8 mouse cellular contexts compared by ENCODE assay signal in the genomic region with DNA sequence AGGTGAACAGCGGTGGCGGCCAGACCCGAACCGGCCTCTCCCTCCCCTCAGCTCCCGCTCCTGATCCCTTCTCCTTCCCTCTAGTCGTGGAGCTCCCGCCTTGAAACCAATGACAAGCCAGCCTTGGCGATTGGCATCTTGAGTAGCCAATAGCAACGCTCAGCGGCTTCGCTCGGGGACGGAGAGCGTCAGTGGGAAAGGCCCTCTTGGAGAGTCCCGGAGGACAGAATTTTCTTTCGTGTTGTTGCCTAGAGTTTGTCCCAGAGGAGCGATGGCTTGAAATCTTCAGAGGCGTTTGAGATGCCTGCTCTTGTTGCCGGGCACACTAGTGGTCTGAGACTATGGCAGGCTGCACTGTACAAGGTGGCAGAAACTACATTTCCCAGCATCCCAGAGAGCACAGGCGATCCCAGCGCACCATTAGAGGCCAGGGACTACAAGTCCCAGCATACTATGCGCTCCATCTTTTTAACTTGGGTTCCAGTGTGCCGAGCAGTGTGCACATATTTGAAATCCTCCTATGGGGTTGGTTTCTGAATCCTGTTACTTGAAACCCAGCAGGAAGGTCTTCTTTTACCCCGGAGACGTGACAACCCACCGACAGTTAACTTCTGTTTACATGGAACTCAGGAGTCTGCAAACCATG. TPM values are rescaled to one million over a fixed set of nuclear protein-coding genes. Genes with fewer than 3 reads are reported as not detected.
DNase-seq lines count a peak whose midpoint lies in the region; ATAC-seq and TF ChIP-seq lines count a peak whose summit lies in the region.

A gene (minus strand): TSS at position 179 of the 646 bp plus-strand sequence.
A gene (plus strand): TSS at position 454 of the 646 bp plus-strand sequence.

- WGBS in embryonic facial prominence, embryonic 14.5 days: under 1% methylated on average over 26 of the region's 26 CpGs
- WGBS in heart, adult 2 months: under 1% methylated on average over 26 of the region's 26 CpGs
- 1% methylated on average over 26 of the region's 26 CpGs for WGBS in limb, embryonic 13.5 days
- 1% methylated on average over 25 of the region's 26 CpGs for WGBS in midbrain, embryonic 16.5 days

- ATAC-seq in embryonic facial prominence, embryonic 14.5 days (ENCODE audit: low read depth): peak; percentile 98
- peak; percentile 99 for ATAC-seq in limb, embryonic 13.5 days (ENCODE audit: low FRiP score, low read depth)
- ATAC-seq in midbrain, embryonic 16.5 days: peak; percentile 98

- intact Hi-C loops in heart, adult 2 months (cut with DNase I): loop anchor here (5.0 kb wide), 2 partner anchors 120 to 140 kb away; a partner anchor contains a TSS

- peak; percentile 65; the same call in 1 of the 2 replicates for TF ChIP-seq EP300 in heart, adult 2 months (IDR thresholded peaks at IDR 0.05; ENCODE audit: insufficient read depth, low read depth, low read length)

- TF ChIP-seq CTCF in heart, adult 2 months (IDR thresholded peaks at IDR 0.05): no peak

- H3K4me2 ChIP-seq in embryonic facial prominence, embryonic 14.5 days (ENCODE audit: low read depth, low read length): peak within 1 kb of the TSS; percentile 87
- peak within 1 kb of the TSS; percentile 76 for H3K4me2 ChIP-seq in limb, embryonic 13.5 days (replicated peaks)
- H3K4me2 ChIP-seq in midbrain, embryonic 16.5 days (ENCODE audit: low read length): peak within 1 kb of the TSS; percentile 69

- H3K9me3 ChIP-seq in embryonic facial prominence, embryonic 14.5 days (ENCODE audit: control insufficient read depth, low read length): no peaks in the 10 kb centered on the region
- no peaks in the 10 kb centered on the region for H3K9me3 ChIP-seq in limb, embryonic 13.5 days
- no peaks in the 10 kb centered on the region for H3K9me3 ChIP-seq in midbrain, embryonic 16.5 days (replicated peaks; ENCODE audit: control insufficient read depth, low read length, poor library complexity, severe bottlenecking)

- H3K79me2 ChIP-seq in heart, adult 2 months (replicated peaks; ENCODE audit: control insufficient read depth, insufficient read depth, low read length): peaks cover 4% of the 10 kb centered on the region

- H3K36me3 ChIP-seq in embryonic facial prominence, embryonic 14.5 days (ENCODE audit: control insufficient read depth, insufficient read depth, low read length): no peaks in the 10 kb centered on the region
- no peaks in the 10 kb centered on the region; the same call in 1 of the 2 replicates for H3K36me3 ChIP-seq in heart, adult 2 months (ENCODE audit: control insufficient read depth, insufficient read depth, low read length)
- H3K36me3 ChIP-seq in limb, embryonic 13.5 days: peaks cover 3% of the 10 kb centered on the region; the same call in 1 of the 2 replicates
- H3K36me3 ChIP-seq in midbrain, embryonic 16.5 days (ENCODE audit: control insufficient read depth, insufficient read depth, low read length): no peaks in the 10 kb centered on the region

- peak; percentile 97 for DNase-seq in 3T3-L1 (ENCODE audit: low read depth, low spot score)
- peak; percentile 83 to 90 for DNase-seq in adrenal gland, postnatal 4 days (ENCODE audit: low spot score in 2 of 2)
- DNase-seq in embryonic facial prominence, embryonic 14.5 days (ENCODE audit: low spot score): peak; percentile 98
- peak; percentile 97 to 98 for DNase-seq in heart, adult 2 months
- DNase-seq in kidney, adult 8-10 months: peak; percentile 95 to 97
- DNase-seq in spleen, postnatal 10 days (ENCODE audit: low spot score in 2 of 2): peak; percentile 93 to 96

- peak within 1 kb of the TSS; percentile 44; the same call in 1 of the 2 replicates for H3K27ac ChIP-seq in embryonic facial prominence, embryonic 14.5 days (replicated peaks; ENCODE audit: low read depth, low read length)
- H3K27ac ChIP-seq in heart, adult 2 months: peak within 1 kb of the TSS; percentile 82
- H3K27ac ChIP-seq in limb, embryonic 13.5 days: peak within 1 kb of the TSS; percentile 75
- peak within 1 kb of the TSS; percentile 68 for H3K27ac ChIP-seq in midbrain, embryonic 16.5 days (ENCODE audit: low read length)

- peak within 1 kb of the TSS; percentile 85 for H3K4me3 ChIP-seq in embryonic facial prominence, embryonic 14.5 days (ENCODE audit: low read depth, low read length)
- H3K4me3 ChIP-seq in heart, adult 2 months: peak within 1 kb of the TSS; percentile 87
- peak within 1 kb of the TSS; percentile 86 for H3K4me3 ChIP-seq in limb, embryonic 13.5 days
- H3K4me3 ChIP-seq in midbrain, embryonic 16.5 days (ENCODE audit: low read depth, low read length): peak within 1 kb of the TSS; percentile 65

- no peaks in the 10 kb centered on the region for H3K27me3 ChIP-seq in embryonic facial prominence, embryonic 14.5 days (replicated peaks; ENCODE audit: control insufficient read depth, insufficient read depth, low read length)
- H3K27me3 ChIP-seq in heart, adult 2 months (ENCODE audit: control insufficient read depth, insufficient read depth, low read length): no peaks in the 10 kb centered on the region
- no peaks in the 10 kb centered on the region for H3K27me3 ChIP-seq in limb, embryonic 13.5 days
- H3K27me3 ChIP-seq in midbrain, embryonic 16.5 days (ENCODE audit: control insufficient read depth, insufficient read depth, low read depth, low read length): no peaks in the 10 kb centered on the region

- peak; percentile 72 for TF ChIP-seq POLR2A in heart, adult 2 months (IDR thresholded peaks at IDR 0.05; ENCODE audit: insufficient read depth, low read depth, low read length)

- H3K9ac ChIP-seq in embryonic facial prominence, embryonic 14.5 days (ENCODE audit: low read depth, low read length): peak within 1 kb of the TSS; percentile 82
- H3K9ac ChIP-seq in heart, adult 2 months (ENCODE audit: low read depth, low read length): peak within 1 kb of the TSS; percentile 96
- H3K9ac ChIP-seq in limb, embryonic 13.5 days: peak within 1 kb of the TSS; percentile 88
- H3K9ac ChIP-seq in midbrain, embryonic 16.5 days (ENCODE audit: low read depth, low read length): peak within 1 kb of the TSS; percentile 86

- peaks cover 13% of the 10 kb centered on the region for H3K4me1 ChIP-seq in embryonic facial prominence, embryonic 14.5 days (ENCODE audit: control insufficient read depth, insufficient read depth, low read length)
- H3K4me1 ChIP-seq in heart, adult 2 months (ENCODE audit: control insufficient read depth, insufficient read depth, low read length): peaks cover 4% of the 10 kb centered on the region
- H3K4me1 ChIP-seq in limb, embryonic 13.5 days: peaks cover 22% of the 10 kb centered on the region
- H3K4me1 ChIP-seq in midbrain, embryonic 16.5 days (ENCODE audit: control insufficient read depth, insufficient read depth, low read length): peaks cover 15% of the 10 kb centered on the region

RNA-seq across cellular contexts. Expression of the first gene that starts in this region (rescaled TPM):
- total RNA-seq in adrenal gland, postnatal 4 days (2021): 10 to 100 TPM; 35.8 to 35.9 TPM
- polyA plus RNA-seq in embryonic facial prominence, embryonic 14.5 days (2014; fragmentation: Nextera tagmentation; extraction: Ambion mirVana): 55.8 and 59.2 TPM in 2 replicates
- 10 to 100 TPM; 40.4 to 47.6 TPM for total RNA-seq in heart, adult 2 months (2021)
- 27.9 and 39.2 TPM in 2 replicates for polyA plus RNA-seq in heart, adult 2 months (2012; rRNA removed)
- polyA plus RNA-seq in limb, embryonic 13.5 days (2015; fragmentation: Nextera tagmentation; extraction: Ambion mirVana): 74.2 and 75.8 TPM in 2 replicates
- 105 and 109 TPM in 2 replicates for polyA plus RNA-seq in midbrain, embryonic 16.5 days (2015; fragmentation: Nextera tagmentation; extraction: Ambion mirVana)

RNA-seq across cellular contexts. Expression of the second gene that starts in this region (rescaled TPM):
- total RNA-seq in adrenal gland, postnatal 4 days (2021): 10 to 100 TPM; 22.2 to 24.2 TPM
- polyA plus RNA-seq in embryonic facial prominence, embryonic 14.5 days (2014; fragmentation: Nextera tagmentation; extraction: Ambion mirVana): 31.3 and 34.9 TPM in 2 replicates
- 10 to 100 TPM; 11.2 to 12.0 TPM for total RNA-seq in heart, adult 2 months (2021)
- 18.2 and 22.4 TPM in 2 replicates for polyA plus RNA-seq in heart, adult 2 months (2012; rRNA removed)
- 52.9 and 53.3 TPM in 2 replicates for polyA plus RNA-seq in limb, embryonic 13.5 days (2015; fragmentation: Nextera tagmentation; extraction: Ambion mirVana)
- polyA plus RNA-seq in midbrain, embryonic 16.5 days (2015; fragmentation: Nextera tagmentation; extraction: Ambion mirVana): 63.0 and 64.9 TPM in 2 replicates

Comparison
In these comparisons a context has a peak if more than half of its experiments do, and no peak if none do; other contexts are left out.
1. Peak in every context shown above with its lines: DNase-seq, ATAC-seq, H3K4me3 ChIP-seq and H3K27ac ChIP-seq.